Mouse (Mus musculus) limb, embryonic 14.5 days (tissue): ENCODE results near the gene Moap1. TPM values are rescaled to one million over a fixed set of nuclear protein-coding genes. Genes with fewer than 3 reads are reported as not detected.

Source experiments
- ATAC-seq: fragments of 200-750 bp; cut with Nextera tagmentation; 2 replicates; pipeline ENCODE4 v1.8.0; 2017; ENCODE audit warnings: low read depth, moderate number of reproducible peaks, moderate TSS enrichment; ENCODE audit not compliant: low FRiP score
- DNase-seq: peaks from one replicate; pipeline ENCODE4 v3.0.0-alpha.2; 2015; ENCODE audit warnings: low spot score
- H3K27ac ChIP-seq: fragments of 300-500 bp; sonication (generic); replicated peaks from 2 replicates; pipeline ENCODE4 v1.5.1; 2014; ENCODE audit warnings: low read depth, mild to moderate bottlenecking, low read length, moderate library complexity, mixed read lengths
- H3K27me3 ChIP-seq: fragments of 300-500 bp; sonication (generic); 2 replicates; pipeline ENCODE4 v1.6.1; 2014; ENCODE audit warnings: low read length, mixed read lengths; ENCODE audit not compliant: control insufficient read depth, insufficient read depth
- H3K36me3 ChIP-seq: fragments of 300-500 bp; sonication (generic); 2 replicates; pipeline ENCODE4 v1.6.1; 2014; ENCODE audit warnings: mild to moderate bottlenecking, low read length, moderate library complexity, mixed read lengths; ENCODE audit not compliant: control insufficient read depth, insufficient read depth
- H3K4me1 ChIP-seq: fragments of 300-500 bp; sonication (generic); 2 replicates; pipeline ENCODE4 v1.6.1; 2014; ENCODE audit warnings: antibody characterized with exemption, low read length, mixed read lengths; ENCODE audit not compliant: control insufficient read depth, insufficient read depth
- H3K4me2 ChIP-seq: fragments of 300-500 bp; sonication (generic); replicated peaks from 2 replicates; pipeline ENCODE4 v1.6.1; 2014; ENCODE audit warnings: low read depth, mild to moderate bottlenecking, low read length, moderate library complexity; ENCODE audit not compliant: severe bottlenecking
- H3K4me3 ChIP-seq: fragments of 300-500 bp; sonication (generic); replicated peaks from 2 replicates; pipeline ENCODE4 v1.5.1; 2014; ENCODE audit warnings: low read length
- H3K9ac ChIP-seq: fragments of 300-500 bp; sonication (generic); 2 replicates; pipeline ENCODE4 v1.6.1; 2014; ENCODE audit warnings: mild to moderate bottlenecking, low read depth, low read length, moderate library complexity; ENCODE audit not compliant: severe bottlenecking
- H3K9me3 ChIP-seq: fragments of 300-500 bp; sonication (generic); 2 replicates; pipeline ENCODE4 v1.6.1; 2016; ENCODE audit warnings: low read length; ENCODE audit not compliant: control insufficient read depth
- POLR2A ChIP-seq: fragments of 200-500 bp; IDR thresholded peaks from 2 replicates; pipeline ENCODE4 v1.8.0; 2012; ENCODE audit warnings: inconsistent platforms, mild to moderate bottlenecking, moderate library complexity, borderline replicate concordance; ENCODE audit not compliant: insufficient read depth, insufficient read length; ENCODE audit errors: extremely low read depth
- WGBS: fragments of 180-500 bp; shearing (Covaris S2); extraction: QIAGEN DNeasy Blood & Tissue Kit; methylation state at CpG from one replicate; pipeline ENCODE4 v1.1.7; 2014; 5-methylcytosine and 5-hydroxymethylcytosine counted together
- polyA plus RNA-seq, 2 experiments: library from polyadenylated mRNA; depleted of rRNA in 1 of 2; stranded (reverse) in 1 of 2; unstranded in 1 of 2; fragments of >200 nt; fragmentation: Nextera tagmentation in 1 of 2; extraction: Ambion mirVana in 1 of 2; gene quantifications; 2 replicates each; pipeline versions ENCODE4 v1.2.1 to v1.2.3; 2012 to 2014

The Moap1 gene
- polyA plus RNA-seq, 2 experiments, result 2.2 to 17.6 TPM

GRCm38 (mm10) chr12:102697381-102697780 is 46.1 kb downstream of the Moap1 start:
- no peaks in the 10 kb centered on the region for H3K27me3 ChIP-seq
- H3K27ac ChIP-seq, result no peak overlapping the region
- WGBS, result 81% methylated on average over 7 of the region's 7 CpGs
- H3K36me3 ChIP-seq, result no peaks in the 10 kb centered on the region
- H3K4me1 ChIP-seq, result peaks cover 35% of the 10 kb centered on the region
- H3K4me3 ChIP-seq, result no peak overlapping the region
- no peak overlapping the region for H3K9ac ChIP-seq
- no peak for ATAC-seq
- H3K9me3 ChIP-seq, result no peaks in the 10 kb centered on the region
- TF ChIP-seq POLR2A, result no peak
- H3K4me2 ChIP-seq, result no peak overlapping the region
- DNase-seq, result no peak

DNA sequence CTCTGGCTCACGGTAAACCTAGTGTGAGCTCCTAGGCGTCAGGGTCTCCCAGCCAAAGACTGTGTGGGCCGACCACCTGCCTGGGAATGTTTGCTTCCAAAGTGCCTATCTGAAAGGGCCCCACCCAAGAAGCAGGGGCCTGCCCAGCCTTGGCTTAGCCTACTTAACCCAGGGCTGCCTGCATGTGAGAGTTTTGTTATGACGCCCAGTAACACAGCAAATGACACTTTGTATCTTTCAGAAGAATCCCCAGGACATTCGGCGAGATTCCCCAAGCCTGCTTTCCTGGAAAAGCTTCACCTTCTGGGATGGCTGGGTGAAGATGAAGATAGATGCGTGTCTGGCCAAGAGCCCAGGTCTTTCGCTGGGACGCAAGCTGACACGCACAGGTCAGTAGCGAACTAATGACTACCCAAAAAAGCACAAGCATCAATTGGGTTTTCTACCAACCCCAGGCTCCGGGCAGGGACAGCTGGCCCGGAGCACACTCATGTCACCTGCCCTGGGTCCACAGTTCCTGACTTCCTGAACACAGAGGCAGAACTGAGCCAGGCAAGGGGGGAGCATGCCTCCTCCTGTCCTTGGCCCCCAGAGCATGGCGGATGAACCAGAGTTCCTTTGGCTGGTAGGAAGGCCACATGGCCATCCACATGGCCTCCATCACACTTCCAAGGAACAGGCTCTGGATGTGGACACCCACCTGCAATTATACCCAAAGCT is 46.7 kb downstream of the Moap1 start:
- no peak for TF ChIP-seq POLR2A
- Histone ChIP-seq H3K36me3 (no peaks in the 10 kb centered on the region), H3K27ac (no peak overlapping the region), H3K9ac (no peak overlapping the region), H3K27me3 (no peaks in the 10 kb centered on the region), H3K4me2 (no peak overlapping the region), H3K9me3 (no peaks in the 10 kb centered on the region), H3K4me1 (peaks cover 33% of the 10 kb centered on the region), H3K4me3 (no peak overlapping the region)
- ATAC-seq (no peak), DNase-seq (no peak)
- 87% methylated on average over 14 of the region's 14 CpGs for WGBS

DNA sequence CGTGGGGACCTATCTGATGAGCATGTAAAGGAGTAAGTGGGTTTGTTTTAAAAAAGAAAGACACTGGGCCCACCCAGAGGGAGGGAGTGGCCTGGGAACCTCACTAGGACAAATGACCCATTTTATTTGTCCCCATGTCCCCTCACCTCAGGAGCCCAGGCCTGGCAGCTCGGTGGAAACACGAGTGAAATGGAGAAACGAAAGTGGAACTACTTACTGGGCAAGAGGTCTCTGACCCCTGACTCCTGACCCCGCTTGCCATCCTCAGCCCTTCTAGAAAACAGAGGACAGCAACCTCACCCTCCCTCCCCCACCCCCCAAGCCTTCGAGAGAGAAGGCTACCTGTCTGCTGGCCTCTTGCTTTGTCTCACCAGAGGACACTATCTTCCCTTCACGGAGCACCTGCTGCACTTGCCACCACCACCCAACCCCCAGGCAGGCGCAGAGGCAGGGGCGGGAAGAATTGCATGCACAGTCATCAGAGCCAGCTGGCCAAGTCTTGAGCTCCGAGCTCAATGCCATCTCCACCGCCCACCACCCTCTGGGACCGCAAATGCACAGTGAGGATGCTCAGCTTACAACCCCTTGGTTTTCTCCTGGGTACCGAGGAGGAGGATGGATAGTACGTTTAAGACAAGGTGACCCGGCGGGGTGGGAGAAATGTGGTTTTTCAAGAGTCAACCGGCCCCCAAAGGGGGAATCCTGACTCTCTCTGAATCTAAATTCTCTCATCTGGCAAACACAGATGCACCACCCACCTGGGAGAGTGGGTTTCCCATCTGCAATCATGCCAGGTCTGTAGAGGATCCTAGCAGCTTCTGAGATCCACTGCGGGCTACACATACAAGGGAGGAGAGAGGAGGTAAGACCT is 47.9 kb downstream of the Moap1 start:
- peaks cover 32% of the 10 kb centered on the region for H3K4me1 ChIP-seq
- H3K9ac ChIP-seq, result no peak overlapping the region
- no peak overlapping the region for H3K27ac ChIP-seq
- WGBS, result 76% methylated on average over 18 of the region's 18 CpGs
- ATAC-seq (no peak), DNase-seq (no peak)
- TF ChIP-seq POLR2A, result no peak
- H3K4me3 ChIP-seq, result no peak overlapping the region
- H3K9me3 ChIP-seq, result no peaks in the 10 kb centered on the region
- H3K27me3 ChIP-seq, result no peaks in the 10 kb centered on the region
- no peaks in the 10 kb centered on the region for H3K36me3 ChIP-seq
- H3K4me2 ChIP-seq, result no peak overlapping the region

Other genes starting within 250 kb of the Moap1 start
- gene Chga, start 188.7 kb downstream of the Moap1 start, polyA plus RNA-seq (2012; rRNA removed), result 0.08 and 0.45 TPM in 2 replicates
- 0.23 and 0.44 TPM in 2 replicates for gene Chga, start 188.7 kb downstream of the Moap1 start, polyA plus RNA-seq (2014; fragmentation: Nextera tagmentation; extraction: Ambion mirVana)
- gene Itpk1, start 38.7 kb downstream of the Moap1 start, polyA plus RNA-seq (2012; rRNA removed), result 10.3 and 12.3 TPM in 2 replicates
- gene Itpk1, start 38.7 kb downstream of the Moap1 start, polyA plus RNA-seq (2014; fragmentation: Nextera tagmentation; extraction: Ambion mirVana), result 8.3 and 9.1 TPM in 2 replicates
- 3.4 and 3.6 TPM in 2 replicates for gene Tmem251, start 101 bp upstream of the Moap1 start, polyA plus RNA-seq (2012; rRNA removed)
- 10.9 and 11.2 TPM in 2 replicates for gene Tmem251, start 101 bp upstream of the Moap1 start, polyA plus RNA-seq (2014; fragmentation: Nextera tagmentation; extraction: Ambion mirVana)
- not detected in 2 replicates for gene Gm28051, start 14.1 kb upstream of the Moap1 start, polyA plus RNA-seq (2012; rRNA removed)
- not detected in 2 replicates for gene Gm28051, start 14.1 kb upstream of the Moap1 start, polyA plus RNA-seq (2014; fragmentation: Nextera tagmentation; extraction: Ambion mirVana)
- gene Gon7, start 14.1 kb upstream of the Moap1 start, polyA plus RNA-seq (2012; rRNA removed), result 11.0 and 16.9 TPM in 2 replicates
- 17.7 and 21.7 TPM in 2 replicates for gene Gon7, start 14.1 kb upstream of the Moap1 start, polyA plus RNA-seq (2014; fragmentation: Nextera tagmentation; extraction: Ambion mirVana)
- gene Ubr7, start 14.3 kb upstream of the Moap1 start, polyA plus RNA-seq (2012; rRNA removed), result 36.5 and 39.9 TPM in 2 replicates
- 48.0 and 48.2 TPM in 2 replicates for gene Ubr7, start 14.3 kb upstream of the Moap1 start, polyA plus RNA-seq (2014; fragmentation: Nextera tagmentation; extraction: Ambion mirVana)
- gene Gm20604, start 15.0 kb upstream of the Moap1 start, polyA plus RNA-seq (2012; rRNA removed), result 16.1 and 20.4 TPM in 2 replicates
- 23.1 and 27.1 TPM in 2 replicates for gene Gm20604, start 15.0 kb upstream of the Moap1 start, polyA plus RNA-seq (2014; fragmentation: Nextera tagmentation; extraction: Ambion mirVana)
- gene Btbd7, start 134.8 kb upstream of the Moap1 start, polyA plus RNA-seq (2012; rRNA removed), result 25.4 and 30.5 TPM in 2 replicates
- 23.0 and 24.5 TPM in 2 replicates for gene Btbd7, start 134.8 kb upstream of the Moap1 start, polyA plus RNA-seq (2014; fragmentation: Nextera tagmentation; extraction: Ambion mirVana)
- gene Cox8c, start 155.7 kb upstream of the Moap1 start, polyA plus RNA-seq (2012; rRNA removed), result not detected in 2 replicates
- gene Cox8c, start 155.7 kb upstream of the Moap1 start, polyA plus RNA-seq (2014; fragmentation: Nextera tagmentation; extraction: Ambion mirVana), result not detected in 2 replicates
- gene Unc79, start 205.2 kb upstream of the Moap1 start, polyA plus RNA-seq (2012; rRNA removed), result 0.45 TPM in 2 replicates
- 0.04 and 0.19 TPM in 2 replicates for gene Unc79, start 205.2 kb upstream of the Moap1 start, polyA plus RNA-seq (2014; fragmentation: Nextera tagmentation; extraction: Ambion mirVana)